Mouse (Mus musculus): Measurements from ENCODE around the gene Tnr.

DNA sequence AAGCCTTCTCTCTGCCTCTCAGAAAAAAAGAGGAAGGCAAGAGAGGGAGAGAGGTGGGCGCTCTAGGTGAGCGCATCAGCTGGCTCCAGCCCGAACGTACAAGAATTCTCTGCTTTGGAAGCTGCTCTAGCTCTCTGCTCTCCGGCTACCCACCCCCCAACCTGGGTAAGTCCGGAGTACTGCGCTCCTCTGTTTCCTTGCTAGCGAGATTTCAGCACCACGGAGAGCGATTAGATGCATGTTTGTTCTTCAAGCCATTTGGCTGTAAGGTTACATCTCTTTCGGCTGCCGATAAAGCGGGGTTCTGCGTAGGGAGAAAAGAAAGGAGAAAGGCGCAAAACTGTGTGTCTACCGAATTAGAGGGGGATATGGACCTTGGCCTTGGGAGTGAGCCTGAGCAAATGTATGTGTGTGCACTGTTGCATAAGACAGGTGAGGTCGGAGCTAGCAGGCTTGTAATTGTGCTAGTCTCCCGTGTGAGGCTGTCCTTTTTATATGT, 531 bp downstream of the Tnr start:
- TF ChIP-seq CTCF (conservative IDR thresholded peaks at IDR 0.05; ENCODE audit: insufficient read depth, insufficient read length, low read depth, low read length) (no peak), POLR2A (IDR thresholded peaks at IDR 0.05; ENCODE audit: low read depth, low read length) (no peak)
